Mouse (Mus musculus): ENCODE data around the gene Dhrs1.

Gene Dhrs1

GRCm38 (mm10) chr14:55762001-55762821 is 16.7 kb upstream of the Dhrs1 start:
- peak; percentile 35 to 37 for DNase-seq

GRCm38 (mm10) chr14:55761163-55761562 is 15.7 kb upstream of the Dhrs1 start, which contains the start of gene Ltb4r2:
Gene Ltb4r2 (plus strand): TSS chr14:55761428.
- DNase-seq, result no peak

DNA sequence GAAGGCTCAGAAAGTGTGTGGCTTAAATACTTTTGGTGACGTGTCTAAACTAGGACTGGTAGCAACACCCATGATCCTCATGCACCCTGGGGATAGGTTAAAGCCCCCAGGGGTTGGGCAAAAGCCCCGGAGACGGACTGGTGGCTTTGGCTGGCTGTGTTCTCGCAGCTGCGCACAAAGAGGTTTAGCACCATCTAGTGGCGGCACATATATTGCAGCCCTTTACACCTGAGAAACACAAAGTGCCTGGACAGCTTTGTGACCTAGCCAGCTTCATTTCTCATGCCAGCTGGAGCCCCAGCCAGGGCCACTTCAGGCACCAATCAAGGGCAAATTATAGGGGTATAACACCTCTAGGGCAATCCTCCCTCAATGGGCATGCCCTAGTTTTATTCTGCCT is 14.7 kb upstream of the Dhrs1 start:
- DNase-seq, result peak; percentile 92 to 93

DNA sequence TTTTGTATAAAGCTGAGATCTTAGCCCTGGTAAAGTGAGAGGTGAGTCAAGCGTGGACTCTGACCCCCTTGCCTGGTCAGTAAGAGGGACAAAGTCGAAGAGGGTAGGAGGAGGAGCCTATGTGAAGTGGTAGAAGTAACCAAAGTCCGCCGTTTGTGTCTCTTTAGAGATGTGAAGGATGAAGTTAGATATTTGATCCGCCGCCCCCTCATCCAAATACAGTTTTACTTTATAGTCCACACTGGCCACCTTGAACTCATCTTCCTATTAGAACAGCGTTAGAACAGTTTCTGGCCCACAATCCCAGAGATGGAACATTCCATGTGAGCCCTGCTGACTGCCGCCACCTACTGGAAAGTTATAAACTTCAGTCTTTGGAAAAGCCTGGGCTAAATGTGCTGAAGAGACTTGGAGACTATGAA is 12.9 kb upstream of the Dhrs1 start, which contains the start of gene Cideb:
TSS of gene Cideb (minus strand) at position 96 of the 422 bp plus-strand sequence.
- DNase-seq, result no peak

- no peak for DNase-seq
Measured at GRCm38 (mm10) chr14:55757566-55757965, 12.1 kb upstream of the Dhrs1 start.

DNA sequence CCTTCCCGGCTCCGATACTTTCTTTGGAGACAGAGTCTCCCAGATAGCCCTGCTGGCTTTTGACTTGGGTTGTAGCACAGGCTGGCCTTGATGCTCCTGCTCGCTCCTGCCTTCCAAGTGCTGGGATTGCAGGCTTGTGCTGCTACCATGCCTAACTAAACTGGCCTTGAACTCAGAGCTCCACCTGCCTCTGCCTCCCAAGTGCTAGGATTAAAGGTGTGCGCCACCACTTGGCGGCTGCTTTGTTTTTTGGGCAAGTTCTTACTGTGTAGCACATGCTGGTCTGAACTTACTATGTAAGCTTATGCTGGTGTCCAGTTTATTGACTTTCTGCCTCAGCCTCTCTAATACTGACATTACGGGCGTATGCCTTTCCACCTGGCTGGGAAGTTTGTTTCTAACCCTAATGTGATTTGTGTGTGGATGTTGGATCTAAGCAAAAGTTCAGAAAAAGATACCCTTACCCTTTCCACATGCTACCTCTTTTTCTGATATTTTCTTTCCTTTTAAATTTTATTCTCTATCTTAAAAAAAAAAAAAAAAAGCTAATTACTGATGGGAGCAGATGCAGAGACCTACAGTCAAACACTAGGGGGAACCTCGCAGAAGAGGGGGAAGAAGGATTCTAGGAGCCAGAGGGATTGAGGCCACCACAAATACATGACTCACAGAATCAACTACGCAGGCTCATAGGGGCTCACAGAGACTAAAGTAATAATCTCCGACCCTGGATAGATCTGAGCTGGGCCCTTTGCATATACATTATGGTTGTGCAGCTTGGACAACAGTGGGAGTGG is 1.8 kb upstream of the Dhrs1 start:
- DNase-seq, result no peak

DNA sequence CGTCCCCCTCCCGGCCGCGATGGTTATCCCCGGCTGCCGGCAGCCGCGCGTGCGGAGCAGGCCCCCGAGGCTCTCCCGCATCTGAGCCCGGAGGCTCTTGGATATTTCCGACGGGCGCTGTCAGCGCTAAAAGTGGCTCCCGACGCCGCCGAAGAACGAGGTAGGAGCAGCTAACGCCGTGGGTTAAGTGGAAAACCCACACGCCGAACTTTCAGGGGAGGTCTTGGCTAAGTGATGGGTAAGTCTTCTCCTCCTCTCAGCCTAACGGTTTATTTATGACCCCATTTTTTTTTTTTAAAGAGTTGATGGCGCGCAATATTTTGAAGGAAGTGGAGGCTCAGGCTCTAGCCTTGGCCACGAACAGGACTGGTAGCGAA is 359 bp upstream of the Dhrs1 start:
- DNase-seq, result no peak

- DNase-seq, result peak; percentile 93 to 94
Measured at GRCm38 (mm10) chr14:55743711-55744110, 1.8 kb downstream of the Dhrs1 start.

- DNase-seq, result no peak
Measured at GRCm38 (mm10) chr14:55737086-55737687, 8.3 kb downstream of the Dhrs1 start.

GRCm38 (mm10) chr14:55735758-55736157 is 9.7 kb downstream of the Dhrs1 start:
- no peak for DNase-seq

- no peak for DNase-seq
Measured at GRCm38 (mm10) chr14:55735334-55735733, 10.2 kb downstream of the Dhrs1 start.

DNA sequence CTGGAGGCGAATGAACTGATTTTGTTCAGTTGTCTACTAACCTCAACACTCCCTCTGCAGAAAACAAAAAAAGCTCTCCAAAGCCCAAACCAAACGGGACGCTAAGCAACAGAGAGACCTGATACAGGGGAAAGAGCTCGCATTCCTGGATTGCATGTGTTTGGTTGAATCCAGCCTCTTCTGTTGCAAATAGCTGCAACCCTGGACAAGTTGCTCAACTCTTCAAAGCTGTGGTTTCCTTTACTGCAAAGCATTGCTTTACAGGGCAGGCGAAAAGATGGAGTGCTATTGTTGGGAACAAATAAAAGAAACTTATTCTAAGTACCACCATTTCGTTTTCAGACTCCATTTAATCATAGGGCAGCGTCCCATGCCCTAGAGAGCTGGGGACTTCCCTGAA is 10.6 kb downstream of the Dhrs1 start:
- DNase-seq, result no peak

- DNase-seq, result no peak
Measured at GRCm38 (mm10) chr14:55733889-55734288, 11.6 kb downstream of the Dhrs1 start.

GRCm38 (mm10) chr14:55730531-55731032 is 14.9 kb downstream of the Dhrs1 start:
- no peak for DNase-seq

DNA sequence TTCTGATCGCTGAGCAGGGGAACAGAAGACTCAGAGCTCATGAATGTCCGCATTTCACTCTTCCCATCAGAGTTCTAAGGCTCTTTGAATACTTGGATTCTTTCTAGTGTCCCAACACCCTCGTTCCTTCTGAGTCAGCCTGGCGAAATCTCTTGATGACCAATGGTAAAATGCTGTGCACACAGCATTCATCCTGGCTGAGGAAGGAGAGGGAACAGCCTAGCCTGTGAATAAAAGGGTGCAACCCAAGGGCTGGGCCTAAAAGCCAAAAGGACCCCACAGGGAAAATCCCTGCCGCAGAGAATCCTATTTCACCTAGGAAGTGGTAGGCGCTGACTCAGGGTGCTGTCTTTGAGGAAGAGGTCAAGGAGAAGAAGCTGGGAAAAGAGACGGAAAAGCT is 15.4 kb downstream of the Dhrs1 start:
- no peak for DNase-seq

- DNase-seq, result peak; percentile 20 to 22
Measured at GRCm38 (mm10) chr14:55727889-55728685, 17.4 kb downstream of the Dhrs1 start.

GRCm38 (mm10) chr14:55726261-55726660 is 19.2 kb downstream of the Dhrs1 start:
- DNase-seq, result no peak

DNA sequence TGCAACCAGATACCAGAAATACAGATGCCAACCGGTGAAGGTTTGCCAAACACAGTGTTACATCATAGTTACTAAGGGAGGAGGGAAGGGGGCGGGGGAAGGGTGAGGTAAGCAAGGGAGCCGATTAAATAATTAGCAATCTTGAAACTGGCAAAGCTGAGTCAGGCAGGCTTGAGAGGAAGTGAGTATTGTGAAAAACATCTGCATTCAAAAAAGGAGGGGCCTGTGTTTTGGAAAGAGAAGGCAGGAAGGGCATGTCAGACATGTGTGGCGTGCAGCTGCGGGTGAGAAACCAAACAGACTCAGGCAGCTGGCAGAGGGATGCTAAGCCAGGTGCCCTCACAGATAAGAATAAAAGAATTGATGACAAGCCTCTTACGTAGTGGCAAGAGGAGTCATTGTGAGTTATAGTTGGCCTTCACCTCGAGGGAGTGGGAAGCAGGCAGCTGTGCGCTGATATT is 21.0 kb downstream of the Dhrs1 start:
- DNase-seq, result peak; percentile 74 to 82

- no peak for DNase-seq
Measured at GRCm38 (mm10) chr14:55723433-55723832, 22.1 kb downstream of the Dhrs1 start.

- DNase-seq, result no peak
Measured at GRCm38 (mm10) chr14:55722438-55722945, 23.0 kb downstream of the Dhrs1 start.

GRCm38 (mm10) chr14:55721700-55722437 is 23.6 kb downstream of the Dhrs1 start, which contains the start of gene Rabggta:
Gene Rabggta (minus strand): TSS chr14:55722263.
- DNase-seq, result peak; percentile 96 to 97
